ENCODE assay signal across 9 mouse cellular contexts in genomic region chr17:66221256-66221655, GRCm38 (mm10).
DNase-seq lines count a peak whose midpoint lies in the region; ATAC-seq and TF ChIP-seq lines count a peak whose summit lies in the region.
"Had no signal": no experiment of that assay in that cellular context is flagged by ENCODE, and none has a peak within 500 bp of the region (broad histone marks: within the 10 kb centered on the region; RNA-seq: fewer than 3 reads in every experiment).

No protein-coding gene starts in this region.

- WGBS in cerebellum, adult 2 months = under 1% methylated on average over 8 of the region's 8 CpGs
- WGBS in midbrain, postnatal 0 days = 8% methylated on average over 8 of the region's 8 CpGs

- H3K27ac ChIP-seq in cerebellum, adult 2 months (ENCODE audit: insufficient read depth, low read length) = no peak overlapping the region
- no peak overlapping the region for H3K27ac ChIP-seq in midbrain, postnatal 0 days (ENCODE audit: low read depth, low read length)

- ATAC-seq in midbrain, postnatal 0 days (ENCODE audit: low FRiP score) = peak; percentile 73; the same call in 1 of the 2 replicates

- peak; percentile 27 for DNase-seq in urinary bladder, adult 2 months (ENCODE audit: low spot score)
- no peak for DNase-seq in urinary bladder, postnatal 10 days (ENCODE audit: low spot score)
- peak; percentile 85 to 86 for DNase-seq in cerebellum, adult 2 months
- peak; percentile 66 for DNase-seq in forelimb bud, embryonic 11.5 days (ENCODE audit: low read depth, low spot score)
- peak; percentile 66 for DNase-seq in kidney, adult 18-20 months
- DNase-seq in left cerebral cortex, postnatal 4 days = peak; percentile 85
- peak; percentile 92 for DNase-seq in midbrain, postnatal 0 days (ENCODE audit: low spot score)
- peak; percentile 82 for DNase-seq in testis, postnatal 10 days (ENCODE audit: low spot score)

- TF ChIP-seq CTCF in cerebellum, adult 2 months (IDR thresholded peaks at IDR 0.05; ENCODE audit: borderline replicate concordance, insufficient read depth, low read depth, low read length) = peak; percentile 95
- peak; percentile 96 for TF ChIP-seq CTCF in midbrain, postnatal 0 days (IDR thresholded peaks at IDR 0.05)

- no peaks in the 10 kb centered on the region for H3K9me3 ChIP-seq in midbrain, postnatal 0 days (ENCODE audit: low read length)

- H3K4me2 ChIP-seq in midbrain, postnatal 0 days (ENCODE audit: low read depth, low read length, poor library complexity, severe bottlenecking) = no peak overlapping the region

- no peak overlapping the region for H3K9ac ChIP-seq in midbrain, postnatal 0 days (replicated peaks; ENCODE audit: low read length, poor library complexity, severe bottlenecking)

- peaks cover 11% of the 10 kb centered on the region; the same call in 1 of the 2 replicates for H3K4me1 ChIP-seq in cerebellum, adult 2 months (ENCODE audit: control insufficient read depth, insufficient read depth, low read length)
- no peaks in the 10 kb centered on the region for H3K4me1 ChIP-seq in midbrain, postnatal 0 days (ENCODE audit: insufficient read depth, low read length)

- H3K36me3 ChIP-seq in midbrain, postnatal 0 days (ENCODE audit: insufficient read depth, low read length) = no peaks in the 10 kb centered on the region

- intact Hi-C loops in left cerebral cortex, postnatal 4 days (cut with DNase I) = loop anchor here (5.0 to 10.0 kb wide), 2 partner anchors 64 to 356 kb away; no protein-coding TSS in a partner anchor

- TF ChIP-seq POLR2A in cerebellum, adult 2 months (IDR thresholded peaks at IDR 0.05; ENCODE audit: borderline replicate concordance, insufficient read depth, low read length) = no peak

- H3K4me3 ChIP-seq in cerebellum, adult 2 months (replicated peaks; ENCODE audit: insufficient read depth, low read depth, low read length) = no peak overlapping the region
- no peak overlapping the region for H3K4me3 ChIP-seq in midbrain, postnatal 0 days (ENCODE audit: low read depth, low read length)
- H3K4me3 ChIP-seq: erythroblast, embryonic 14.5 days had no signal

- H3K27me3 ChIP-seq in cerebellum, adult 2 months (ENCODE audit: control insufficient read depth, insufficient read depth, low read length) = no peaks in the 10 kb centered on the region
- no peaks in the 10 kb centered on the region for H3K27me3 ChIP-seq in midbrain, postnatal 0 days (ENCODE audit: insufficient read depth, low read length)
